Mouse (Mus musculus): ENCODE data around the gene 2210016F16Rik. TPM values are rescaled to one million over a fixed set of nuclear protein-coding genes. Genes with fewer than 3 reads are reported as not detected.

The 2210016F16Rik gene
- polyA plus RNA-seq (2014; fragmentation: Nextera tagmentation; extraction: Ambion mirVana), result 32.1 and 33.6 TPM in 2 replicates

DNA sequence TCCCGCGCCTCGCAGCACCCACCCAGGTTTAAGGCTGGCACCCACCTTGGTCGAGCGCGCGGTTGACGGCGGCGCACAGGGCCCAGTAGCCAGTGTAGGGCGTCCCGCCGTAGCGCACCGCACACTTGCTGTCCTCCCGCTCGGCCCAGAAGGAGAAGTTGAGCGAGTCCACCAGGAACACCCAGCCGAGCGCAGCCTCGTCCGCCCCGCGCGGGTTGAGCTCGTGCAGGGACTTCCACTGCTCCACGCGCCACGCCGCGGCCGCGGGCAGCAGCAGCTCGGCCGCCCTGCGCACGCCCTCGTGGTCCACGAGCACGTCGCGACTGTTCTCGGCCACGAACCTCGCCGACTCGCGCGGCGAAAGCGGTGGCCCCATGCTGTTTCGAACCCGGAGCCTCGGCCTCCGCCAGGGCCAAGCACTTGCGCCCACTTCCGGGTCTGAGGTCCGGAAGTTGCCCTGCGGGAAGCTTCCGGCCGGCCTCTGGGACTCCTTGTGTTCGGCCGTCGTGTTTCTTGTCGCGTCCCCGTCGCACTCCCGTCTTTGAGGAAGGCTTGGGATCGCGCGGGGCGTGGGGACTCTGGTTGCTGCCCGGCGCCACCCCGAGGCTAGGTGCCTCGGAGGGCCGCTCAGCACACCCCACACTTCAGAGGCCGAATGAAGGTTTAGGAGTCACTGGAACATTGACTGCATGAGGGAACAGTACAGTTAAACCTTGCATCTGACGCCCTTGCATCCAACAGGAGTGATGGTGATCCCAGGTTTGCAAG is at the start of gene 2210016F16Rik:
TSS of gene 2210016F16Rik (minus strand) at position 447 of the 768 bp plus-strand sequence.
- peak within 1 kb of the TSS; percentile 91 for H3K9ac ChIP-seq (ENCODE audit: low read length)
- H3K27ac ChIP-seq (replicated peaks in 1 of 2; ENCODE audit: control insufficient read depth in 1 of 2, insufficient read depth in 1 of 2, low read depth in 2 of 2, low read length in 2 of 2), result peak within 1 kb of the TSS in 1 of 2 experiments; percentile 60; a peak in 2 of 4 replicates
- peaks cover 18% of the 10 kb centered on the region for H3K9me3 ChIP-seq (ENCODE audit: control insufficient read depth, low read length)
- no peaks in the 10 kb centered on the region for H3K27me3 ChIP-seq (ENCODE audit: control insufficient read depth, insufficient read depth, low read length)
- peak within 1 kb of the TSS; percentile 93 for H3K4me2 ChIP-seq (ENCODE audit: low read length)
- H3K36me3 ChIP-seq (ENCODE audit: control insufficient read depth, insufficient read depth, low read length), result peaks cover 33% of the 10 kb centered on the region
- H3K4me1 ChIP-seq (ENCODE audit: control insufficient read depth in 2 of 2, insufficient read depth in 2 of 2, low read length in 2 of 2), result peaks cover 2 to 4% of the 10 kb centered on the region in 2 experiments; a peak in 2 of 4 replicates
- ATAC-seq (ENCODE audit: insufficient number of reproducible peaks, insufficient read depth, low FRiP score, low read depth), result peak; percentile 55
- 2% methylated on average over 80 of the region's 80 CpGs for WGBS
- H3K4me3 ChIP-seq (ENCODE audit: control insufficient read depth in 1 of 2, insufficient read depth in 1 of 2, low read depth in 1 of 2, low read length in 2 of 2), result peak within 1 kb of the TSS; percentile 78 to 81

DNA sequence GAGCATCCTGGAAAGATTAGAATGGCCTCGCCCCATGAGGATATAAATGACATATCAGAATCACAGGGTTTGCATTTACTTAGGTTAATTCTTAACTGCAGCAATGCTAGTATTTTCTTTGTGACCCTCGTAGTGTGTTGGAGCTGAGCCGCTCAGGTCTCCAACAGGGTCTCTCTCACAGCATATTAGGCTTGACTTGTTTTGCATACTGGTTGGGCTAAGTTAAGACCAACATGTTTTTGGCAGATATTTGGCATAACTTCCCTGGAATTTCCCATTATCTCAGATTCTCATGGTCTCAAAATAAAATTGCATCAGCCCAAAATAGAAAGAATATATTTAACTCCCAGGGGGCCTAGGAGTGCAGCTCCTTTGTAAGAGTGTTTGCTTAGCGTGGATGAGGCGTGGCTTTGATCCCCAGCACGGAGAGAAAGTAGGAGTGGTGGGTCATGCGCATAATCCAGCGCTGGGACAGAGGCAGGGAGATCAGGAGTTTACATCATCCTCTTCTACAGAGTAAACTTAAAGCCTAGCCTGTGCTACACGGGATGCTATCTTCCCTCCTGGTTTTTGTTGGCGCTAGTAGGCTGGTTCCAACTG is 38.1 kb upstream of the 2210016F16Rik start:
- Histone ChIP-seq H3K9me3 (ENCODE audit: control insufficient read depth, low read length) (no peaks in the 10 kb centered on the region), H3K27me3 (ENCODE audit: control insufficient read depth, insufficient read depth, low read length) (no peaks in the 10 kb centered on the region), H3K4me1 (ENCODE audit: control insufficient read depth in 2 of 2, insufficient read depth in 2 of 2, low read length in 2 of 2) (peaks cover 6 to 11% of the 10 kb centered on the region in 2 experiments), H3K4me3 (ENCODE audit: control insufficient read depth in 1 of 2, insufficient read depth in 1 of 2, low read depth in 1 of 2, low read length in 2 of 2) (no peak overlapping the region), H3K4me2 (ENCODE audit: low read length) (peak overlapping the region; percentile 46), H3K36me3 (ENCODE audit: control insufficient read depth, insufficient read depth, low read length) (no peaks in the 10 kb centered on the region), H3K9ac (ENCODE audit: low read length) (peak overlapping the region; percentile 30), H3K27ac (replicated peaks in 1 of 2; ENCODE audit: control insufficient read depth in 1 of 2, insufficient read depth in 1 of 2, low read depth in 2 of 2, low read length in 2 of 2) (peak overlapping the region; percentile 72 to 74)
- WGBS, result 26% methylated on average over 10 of the region's 10 CpGs
- ATAC-seq (ENCODE audit: insufficient number of reproducible peaks, insufficient read depth, low FRiP score, low read depth), result peak; percentile 80

DNA sequence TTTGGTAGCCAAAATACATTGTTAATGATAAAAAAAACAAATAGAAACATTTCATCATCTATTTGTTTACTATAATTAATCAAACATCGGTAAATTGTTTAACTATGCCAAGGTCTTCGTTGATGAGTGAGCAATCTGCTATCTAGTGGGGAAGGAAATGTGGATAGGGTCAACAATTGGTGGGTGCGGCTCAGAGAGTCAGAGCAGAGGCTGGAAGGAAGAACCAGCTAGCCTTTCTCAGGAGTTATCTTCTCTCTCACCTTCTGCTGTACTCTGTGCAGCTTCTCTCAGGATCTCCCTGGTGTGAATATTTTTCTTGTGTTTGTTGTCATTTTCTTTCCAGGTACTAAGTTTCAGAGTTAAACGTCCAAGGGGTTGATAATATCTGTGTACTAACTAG is 37.2 kb upstream of the 2210016F16Rik start:
- Histone ChIP-seq H3K4me3 (ENCODE audit: control insufficient read depth in 1 of 2, insufficient read depth in 1 of 2, low read depth in 1 of 2, low read length in 2 of 2) (no peak overlapping the region), H3K9ac (ENCODE audit: low read length) (no peak overlapping the region), H3K27ac (replicated peaks in 1 of 2; ENCODE audit: control insufficient read depth in 1 of 2, insufficient read depth in 1 of 2, low read depth in 2 of 2, low read length in 2 of 2) (no peak overlapping the region), H3K4me2 (ENCODE audit: low read length) (no peak overlapping the region), H3K27me3 (ENCODE audit: control insufficient read depth, insufficient read depth, low read length) (no peaks in the 10 kb centered on the region), H3K4me1 (ENCODE audit: control insufficient read depth in 2 of 2, insufficient read depth in 2 of 2, low read length in 2 of 2) (peaks cover 6 to 11% of the 10 kb centered on the region in 2 experiments), H3K9me3 (ENCODE audit: control insufficient read depth, low read length) (no peaks in the 10 kb centered on the region), H3K36me3 (ENCODE audit: control insufficient read depth, insufficient read depth, low read length) (no peaks in the 10 kb centered on the region)
- WGBS, result 69% methylated on average over 4 of the region's 4 CpGs
- no peak for ATAC-seq (ENCODE audit: insufficient number of reproducible peaks, insufficient read depth, low FRiP score, low read depth)

DNA sequence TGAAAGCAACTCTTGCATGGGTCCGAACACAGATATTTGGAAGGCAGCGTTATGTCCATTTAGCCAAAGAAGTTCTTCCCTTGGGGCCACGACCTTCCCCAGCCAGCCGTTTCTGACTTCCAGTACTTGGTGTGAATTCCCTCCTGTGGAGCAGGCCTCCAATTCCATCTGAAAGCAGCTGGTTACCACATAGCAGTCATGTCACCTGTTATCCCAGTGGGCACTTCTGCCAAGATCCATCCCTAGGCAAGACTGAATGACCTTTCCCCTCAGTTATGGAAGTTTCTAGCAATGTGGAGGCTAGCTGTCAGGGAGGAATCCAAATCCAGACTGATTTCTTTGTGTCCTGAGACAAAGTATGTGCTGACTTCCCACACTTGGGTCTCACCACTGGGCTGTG is 36.0 kb upstream of the 2210016F16Rik start:
- Histone ChIP-seq H3K4me2 (ENCODE audit: low read length) (no peak overlapping the region), H3K27ac (replicated peaks in 1 of 2; ENCODE audit: control insufficient read depth in 1 of 2, insufficient read depth in 1 of 2, low read depth in 2 of 2, low read length in 2 of 2) (no peak overlapping the region), H3K9me3 (ENCODE audit: control insufficient read depth, low read length) (no peaks in the 10 kb centered on the region), H3K27me3 (ENCODE audit: control insufficient read depth, insufficient read depth, low read length) (no peaks in the 10 kb centered on the region), H3K4me3 (ENCODE audit: control insufficient read depth in 1 of 2, insufficient read depth in 1 of 2, low read depth in 1 of 2, low read length in 2 of 2) (no peak overlapping the region), H3K4me1 (ENCODE audit: control insufficient read depth in 2 of 2, insufficient read depth in 2 of 2, low read length in 2 of 2) (peaks cover 6 to 11% of the 10 kb centered on the region in 2 experiments), H3K9ac (ENCODE audit: low read length) (no peak overlapping the region), H3K36me3 (ENCODE audit: control insufficient read depth, insufficient read depth, low read length) (no peaks in the 10 kb centered on the region)
- 85% methylated on average over 4 of the region's 4 CpGs for WGBS
- no peak for ATAC-seq (ENCODE audit: insufficient number of reproducible peaks, insufficient read depth, low FRiP score, low read depth)

DNA sequence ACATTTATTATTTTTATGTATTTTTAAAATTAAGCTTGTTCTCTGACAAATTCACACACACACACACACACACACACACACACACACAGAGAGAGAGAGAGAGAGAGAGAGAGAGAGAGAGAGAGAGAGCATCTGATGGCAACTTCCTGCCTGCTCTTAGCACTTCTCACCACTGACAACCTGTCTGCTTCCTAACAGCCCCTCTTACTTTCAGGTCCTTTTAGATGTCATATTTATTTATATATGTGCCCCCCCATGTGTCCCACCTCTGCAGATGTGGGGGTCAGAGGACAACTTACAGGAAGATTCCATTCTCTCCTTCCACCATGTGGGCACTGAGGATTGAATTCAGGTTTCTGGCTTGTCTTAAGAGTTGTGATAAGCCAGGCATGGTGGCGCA is 34.2 kb upstream of the 2210016F16Rik start:
- Histone ChIP-seq H3K4me2 (ENCODE audit: low read length) (no peak overlapping the region), H3K27me3 (ENCODE audit: control insufficient read depth, insufficient read depth, low read length) (no peaks in the 10 kb centered on the region), H3K36me3 (ENCODE audit: control insufficient read depth, insufficient read depth, low read length) (no peaks in the 10 kb centered on the region), H3K9ac (ENCODE audit: low read length) (no peak overlapping the region), H3K4me1 (ENCODE audit: control insufficient read depth in 2 of 2, insufficient read depth in 2 of 2, low read length in 2 of 2) (peaks cover 6 to 13% of the 10 kb centered on the region in 2 experiments), H3K4me3 (ENCODE audit: control insufficient read depth in 1 of 2, insufficient read depth in 1 of 2, low read depth in 1 of 2, low read length in 2 of 2) (no peak overlapping the region), H3K9me3 (ENCODE audit: control insufficient read depth, low read length) (no peaks in the 10 kb centered on the region), H3K27ac (replicated peaks in 1 of 2; ENCODE audit: control insufficient read depth in 1 of 2, insufficient read depth in 1 of 2, low read depth in 2 of 2, low read length in 2 of 2) (no peak overlapping the region)
- WGBS, result 79% methylated on average over 1 of the region's 1 CpGs
- ATAC-seq (ENCODE audit: insufficient number of reproducible peaks, insufficient read depth, low FRiP score, low read depth), result no peak

DNA sequence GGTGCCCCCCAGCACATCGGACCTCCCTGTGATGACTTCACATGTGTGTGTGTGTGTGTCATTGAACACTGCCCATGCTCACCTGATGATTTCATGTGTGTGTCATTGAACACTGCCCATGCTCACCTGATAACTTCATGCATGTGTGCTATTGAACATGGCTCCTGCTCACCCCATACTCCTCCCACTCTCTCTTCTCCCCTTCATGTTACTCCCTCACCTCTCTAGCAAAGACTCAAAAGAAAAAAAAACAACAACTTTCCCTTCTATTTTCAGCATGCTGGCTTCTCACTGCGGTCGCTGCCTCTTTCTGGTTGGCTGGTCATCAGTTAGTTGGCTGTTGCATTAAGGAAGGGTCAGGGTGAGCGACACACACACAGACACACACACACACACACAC is 33.6 kb upstream of the 2210016F16Rik start:
- Histone ChIP-seq H3K4me2 (ENCODE audit: low read length) (no peak overlapping the region), H3K9ac (ENCODE audit: low read length) (no peak overlapping the region), H3K27ac (replicated peaks in 1 of 2; ENCODE audit: control insufficient read depth in 1 of 2, insufficient read depth in 1 of 2, low read depth in 2 of 2, low read length in 2 of 2) (no peak overlapping the region), H3K36me3 (ENCODE audit: control insufficient read depth, insufficient read depth, low read length) (no peaks in the 10 kb centered on the region), H3K9me3 (ENCODE audit: control insufficient read depth, low read length) (no peaks in the 10 kb centered on the region), H3K4me3 (ENCODE audit: control insufficient read depth in 1 of 2, insufficient read depth in 1 of 2, low read depth in 1 of 2, low read length in 2 of 2) (no peak overlapping the region), H3K4me1 (ENCODE audit: control insufficient read depth in 2 of 2, insufficient read depth in 2 of 2, low read length in 2 of 2) (peaks cover 4 to 12% of the 10 kb centered on the region in 2 experiments), H3K27me3 (ENCODE audit: control insufficient read depth, insufficient read depth, low read length) (no peaks in the 10 kb centered on the region)
- no peak for ATAC-seq (ENCODE audit: insufficient number of reproducible peaks, insufficient read depth, low FRiP score, low read depth)
- WGBS, result 82% methylated on average over 4 of the region's 4 CpGs

DNA sequence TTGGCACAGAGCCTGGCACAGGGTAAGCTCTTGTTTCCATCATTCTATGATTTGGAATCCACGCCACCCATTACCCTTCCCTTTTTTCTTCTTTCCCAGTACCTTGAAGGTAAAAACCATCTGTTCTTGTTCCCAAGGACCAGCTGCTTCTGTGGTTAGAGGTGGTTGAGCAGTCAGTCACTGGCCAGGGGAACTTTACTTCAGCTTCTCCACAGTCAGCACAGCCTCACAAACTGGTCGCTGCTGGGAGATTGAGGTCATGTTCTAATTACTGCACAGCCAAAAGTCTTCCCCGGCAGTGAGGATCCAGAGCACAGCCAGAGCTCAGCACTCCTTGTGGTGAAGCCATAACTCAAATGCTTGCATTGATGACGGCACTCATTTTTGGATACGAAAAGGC is 30.8 kb upstream of the 2210016F16Rik start:
- Histone ChIP-seq H3K4me2 (ENCODE audit: low read length) (no peak overlapping the region), H3K9me3 (ENCODE audit: control insufficient read depth, low read length) (peaks cover 5% of the 10 kb centered on the region), H3K4me1 (ENCODE audit: control insufficient read depth in 2 of 2, insufficient read depth in 2 of 2, low read length in 2 of 2) (0 out of 4 replicates have a peak, but pooled peaks cover 0 to 3% of the 10 kb centered on the region in 2 experiments), H3K27ac (replicated peaks in 1 of 2; ENCODE audit: control insufficient read depth in 1 of 2, insufficient read depth in 1 of 2, low read depth in 2 of 2, low read length in 2 of 2) (peak overlapping the region in 1 of 2 experiments; percentile 3; a peak in 1 of 4 replicates), H3K36me3 (ENCODE audit: control insufficient read depth, insufficient read depth, low read length) (peaks cover 4% of the 10 kb centered on the region), H3K9ac (ENCODE audit: low read length) (no peak overlapping the region; the same call in 1 of the 2 replicates), H3K27me3 (ENCODE audit: control insufficient read depth, insufficient read depth, low read length) (no peaks in the 10 kb centered on the region), H3K4me3 (ENCODE audit: control insufficient read depth in 1 of 2, insufficient read depth in 1 of 2, low read depth in 1 of 2, low read length in 2 of 2) (no peak overlapping the region)
- WGBS, result 71% methylated on average over 5 of the region's 5 CpGs
- no peak for ATAC-seq (ENCODE audit: insufficient number of reproducible peaks, insufficient read depth, low FRiP score, low read depth)
